Mouse (Mus musculus) MEL (cell line): ENCODE results near the gene Slc5a5. TPM values are rescaled to one million over a fixed set of nuclear protein-coding genes. Genes with fewer than 3 reads are reported as not detected.

Source experiments
- DNase-seq: peaks from one replicate; pipeline ENCODE4 v3.0.0; 2011; ENCODE audit warnings: low read depth, low spot score
- H3K27ac ChIP-seq: 2 replicates; pipeline ENCODE4 v1.5.1; 2012; ENCODE audit warnings: low read depth, mild to moderate bottlenecking, control low read depth, low read length, moderate library complexity; ENCODE audit not compliant: control insufficient read depth
- H3K27me3 ChIP-seq, 2 experiments: fragments of 150-350 bp in 1 of 2; sonication (generic) in 1 of 2; 2 replicates each; pipeline ENCODE4 v1.6.1; 2012; ENCODE audit warnings: low read length in 2 of 2, mild to moderate bottlenecking in 2 of 2, improper control_type of control experiment in 1 of 2, moderate library complexity in 1 of 2; ENCODE audit not compliant: insufficient read depth in 2 of 2, control insufficient read depth in 1 of 2
- H3K36me3 ChIP-seq, 2 experiments: 2 replicates each; pipeline ENCODE4 v1.6.1; 2012 to 2014; ENCODE audit warnings: low read length in 2 of 2, improper control_type of control experiment in 1 of 2, inconsistent platforms in 1 of 2, mild to moderate bottlenecking in 1 of 2; ENCODE audit not compliant: insufficient read depth in 2 of 2, control insufficient read depth in 1 of 2
- H3K4me1 ChIP-seq, 2 experiments: fragments of 150-350 bp in 1 of 2; sonication (generic) in 1 of 2; 2 replicates each; pipeline ENCODE4 v1.6.1; 2012; ENCODE audit warnings: low read length in 2 of 2, improper control_type of control experiment in 1 of 2, mild to moderate bottlenecking in 1 of 2; ENCODE audit not compliant: insufficient read depth in 2 of 2, control insufficient read depth in 1 of 2
- H3K4me3 ChIP-seq, 2 experiments: fragments of 150-350 bp in 1 of 2; sonication (generic) in 1 of 2; 2 replicates each; pipeline ENCODE4 v1.5.1; 2012; ENCODE audit warnings: low read depth in 2 of 2, low read length in 2 of 2, mild to moderate bottlenecking in 2 of 2, moderate library complexity in 2 of 2, control low read depth in 1 of 2, improper control_type of control experiment in 1 of 2; ENCODE audit not compliant: control insufficient read depth in 1 of 2, insufficient read depth in 1 of 2
- H3K79me2 ChIP-seq: 2 replicates; pipeline ENCODE4 v1.6.1; 2012; ENCODE audit warnings: mild to moderate bottlenecking, low read length, moderate library complexity; ENCODE audit not compliant: control insufficient read depth, poor library complexity, insufficient read depth
- H3K9ac ChIP-seq: 2 replicates; pipeline ENCODE4 v1.6.1; 2012; ENCODE audit warnings: low read depth, mild to moderate bottlenecking, control low read depth, low read length, moderate library complexity; ENCODE audit not compliant: control insufficient read depth, poor library complexity, severe bottlenecking
- H3K9me3 ChIP-seq: fragments of 150-350 bp; sonication (generic); replicated peaks from 2 replicates; pipeline ENCODE4 v1.6.1; 2012; ENCODE audit warnings: mild to moderate bottlenecking, low read length, improper control_type of control experiment, moderate library complexity; ENCODE audit not compliant: insufficient read depth
- CHD2 ChIP-seq: IDR thresholded peaks from 2 replicates; pipeline ENCODE4 v1.6.1; 2011; ENCODE audit warnings: low read length, improper control_type of control experiment
- ELF1 ChIP-seq: IDR thresholded peaks from 2 replicates; pipeline ENCODE4 v1.6.1; 2014; ENCODE audit warnings: low read depth, mild to moderate bottlenecking, inconsistent platforms, low read length, improper control_type of control experiment, moderate library complexity
- ETS1 ChIP-seq: IDR thresholded peaks from 2 replicates; pipeline ENCODE4 v1.6.1; 2012; ENCODE audit warnings: low read depth, mild to moderate bottlenecking, inconsistent platforms, low read length, improper control_type of control experiment, moderate library complexity
- GATA1 ChIP-seq: IDR thresholded peaks from 2 replicates; pipeline ENCODE4 v1.6.1; 2011; ENCODE audit warnings: low read depth, low read length, improper control_type of control experiment
- HCFC1 ChIP-seq: IDR thresholded peaks from 2 replicates; pipeline ENCODE4 v1.6.1; 2012; ENCODE audit warnings: low read depth, mild to moderate bottlenecking, inconsistent platforms, low read length, improper control_type of control experiment, moderate library complexity
- MXI1 ChIP-seq: IDR thresholded peaks from 2 replicates; pipeline ENCODE4 v1.6.1; 2011; ENCODE audit warnings: mild to moderate bottlenecking, low read depth, low read length, improper control_type of control experiment
- POLR2AphosphoS5 ChIP-seq: IDR thresholded peaks from 2 replicates; pipeline ENCODE4 v1.6.1; 2012; ENCODE audit warnings: low read depth, borderline replicate concordance, mild to moderate bottlenecking, inconsistent platforms, low read length, moderate library complexity, mixed read lengths
- RCOR1 ChIP-seq: IDR thresholded peaks from 2 replicates; pipeline ENCODE4 v1.6.1; 2012; ENCODE audit warnings: low read depth, mild to moderate bottlenecking, inconsistent platforms, low read length, improper control_type of control experiment
- SIN3A ChIP-seq: IDR thresholded peaks from 2 replicates; pipeline ENCODE4 v1.6.1; 2012; ENCODE audit warnings: low read length, improper control_type of control experiment, inconsistent platforms
- SMC3 ChIP-seq: IDR thresholded peaks from 2 replicates; pipeline ENCODE4 v1.6.1; 2011; ENCODE audit warnings: low read depth, low read length, improper control_type of control experiment
- TAL1 ChIP-seq: IDR thresholded peaks from 2 replicates; pipeline ENCODE4 v1.6.1; 2012; ENCODE audit warnings: mild to moderate bottlenecking, inconsistent platforms, low read length, moderate library complexity, mixed read lengths
- TBP ChIP-seq: IDR thresholded peaks from 2 replicates; pipeline ENCODE4 v1.8.0; 2011; ENCODE audit warnings: low read depth, low read length, improper control_type of control experiment
- TCF12 ChIP-seq: IDR thresholded peaks from 2 replicates; pipeline ENCODE4 v1.6.1; 2014; ENCODE audit warnings: low read depth, mild to moderate bottlenecking, inconsistent platforms, low read length, improper control_type of control experiment, moderate library complexity
- UBTF ChIP-seq: IDR thresholded peaks from 2 replicates; pipeline ENCODE4 v1.6.1; 2012; ENCODE audit warnings: low read depth, mild to moderate bottlenecking, inconsistent platforms, low read length, improper control_type of control experiment, moderate library complexity, borderline replicate concordance; ENCODE audit not compliant: insufficient read depth
- ZC3H11A ChIP-seq: IDR thresholded peaks from 2 replicates; pipeline ENCODE4 v1.6.1; 2012; ENCODE audit warnings: low read depth, mild to moderate bottlenecking, inconsistent platforms, low read length, improper control_type of control experiment
- ZNF384 ChIP-seq: IDR thresholded peaks from 2 replicates; pipeline ENCODE4 v1.6.1; 2012; ENCODE audit warnings: low read depth, mild to moderate bottlenecking, inconsistent platforms, low read length, improper control_type of control experiment
- polyA plus RNA-seq, 2 experiments: library from polyadenylated mRNA; stranded (reverse) in 1 of 2; unstranded in 1 of 2; fragments of >175 nt in 1 of 2; fragments of >200 nt in 1 of 2; gene quantifications; 2 replicates each; pipeline versions ENCODE4 v1.2.1 to v1.2.4; 2012; ENCODE audit warnings: low replicate concordance in 2 of 2, low read depth in 1 of 2; ENCODE audit not compliant: insufficient read length in 2 of 2, insufficient read depth in 1 of 2, missing spikeins in 1 of 2
- total RNA-seq: library from RNA; depleted of rRNA; stranded (reverse); fragments of 300-350 nt; gene quantifications from 2 replicates; pipeline ENCODE4 v1.2.3, GENCODE M21; 2012

The Slc5a5 gene
- total and polyA plus RNA-seq, 3 experiments, result 0.12 to 0.36 TPM; not detected in 1

DNA sequence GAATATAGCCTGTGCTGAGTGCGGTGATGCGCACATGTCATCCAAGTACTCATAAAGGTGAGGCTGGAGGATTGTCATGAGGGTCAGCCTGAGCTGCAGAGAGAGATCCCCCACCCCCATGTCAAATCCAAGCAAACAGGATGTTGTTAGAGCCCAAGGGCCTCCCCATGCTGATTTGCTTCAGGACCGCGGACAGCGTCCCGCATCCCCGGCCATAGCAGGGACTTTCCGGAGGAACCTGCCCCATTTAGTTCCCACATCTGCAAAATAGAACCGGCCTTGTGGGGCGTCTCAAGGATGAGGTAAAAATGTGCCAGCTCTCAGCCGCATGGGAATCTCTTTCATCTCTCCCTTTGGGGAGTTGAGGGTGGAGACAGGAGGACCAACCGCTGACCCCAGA, 6.9 kb downstream of the Slc5a5 start:
- Histone ChIP-seq H3K79me2 (no peaks in the 10 kb centered on the region), H3K27ac (no peak overlapping the region), H3K4me3 (no peak overlapping the region), H3K4me1 (no peaks in the 10 kb centered on the region), H3K36me3 (no peaks in the 10 kb centered on the region), H3K9ac (no peak overlapping the region), H3K9me3 (no peaks in the 10 kb centered on the region), H3K27me3 (no peaks in the 10 kb centered on the region)
- no peak for TF ChIP-seq UBTF
- TF ChIP-seq GATA1, result no peak
- TF ChIP-seq ZNF384, result no peak
- no peak for TF ChIP-seq ELF1
- TF ChIP-seq CHD2, result no peak
- peak; percentile 45; the same call in 1 of the 2 replicates for TF ChIP-seq SIN3A
- peak; percentile 41 for DNase-seq

DNA sequence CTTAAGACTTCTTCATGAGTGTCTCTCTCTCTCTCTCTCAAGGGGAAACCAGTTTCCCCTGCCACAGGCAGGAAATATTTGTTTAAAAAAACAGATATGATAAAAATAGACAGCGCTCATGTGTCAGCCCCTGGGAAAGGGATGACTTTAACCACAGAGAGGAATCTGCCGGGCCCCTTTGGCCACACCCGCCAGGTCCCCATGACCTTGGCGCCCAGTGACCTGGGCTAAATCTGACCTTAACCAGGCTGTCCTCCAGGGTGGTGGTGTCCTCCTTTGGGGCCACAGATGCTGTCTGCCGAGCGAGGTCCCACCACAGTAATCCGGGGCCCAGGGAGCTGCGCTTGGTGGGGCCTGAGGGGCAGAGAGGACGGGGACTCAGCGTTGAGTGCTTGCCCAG, 7.9 kb downstream of the Slc5a5 start:
- Histone ChIP-seq H3K36me3 (no peaks in the 10 kb centered on the region), H3K9ac (no peak overlapping the region), H3K27ac (no peak overlapping the region), H3K9me3 (no peaks in the 10 kb centered on the region), H3K4me3 (no peak overlapping the region), H3K79me2 (no peaks in the 10 kb centered on the region), H3K27me3 (no peaks in the 10 kb centered on the region), H3K4me1 (no peaks in the 10 kb centered on the region)
- TF ChIP-seq RCOR1, result no peak
- TF ChIP-seq MXI1, result no peak
- TF ChIP-seq ZC3H11A, result no peak
- TF ChIP-seq ZNF384, result no peak
- TF ChIP-seq SMC3, result no peak
- DNase-seq, result no peak

DNA sequence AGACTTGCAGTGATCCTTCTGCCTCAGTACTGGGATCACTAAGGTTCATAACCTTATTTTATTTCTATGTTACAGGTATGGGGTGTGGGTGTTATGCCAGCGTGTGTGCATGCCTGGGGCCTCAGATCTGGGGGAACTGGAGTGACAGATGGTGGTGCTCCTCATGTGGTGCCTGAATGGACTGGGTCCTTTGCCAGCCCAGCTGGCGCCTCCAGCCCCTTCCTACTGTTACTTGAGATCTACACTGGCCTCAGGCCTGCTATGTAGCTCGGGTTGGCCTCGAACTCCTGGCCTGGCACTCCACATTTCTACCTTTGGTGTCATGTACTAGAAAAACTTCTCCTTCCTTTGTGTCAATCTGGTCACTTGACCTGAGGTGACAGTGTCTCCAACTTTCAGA, 8.4 kb downstream of the Slc5a5 start:
- no peaks in the 10 kb centered on the region for H3K4me1 ChIP-seq
- no peaks in the 10 kb centered on the region for H3K79me2 ChIP-seq
- TF ChIP-seq TCF12, result no peak
- TF ChIP-seq ETS1, result no peak
- no peak for TF ChIP-seq TBP
- no peak for TF ChIP-seq HCFC1
- TF ChIP-seq ZNF384, result no peak
- no peak for TF ChIP-seq TAL1
- TF ChIP-seq POLR2AphosphoS5, result no peak
- H3K4me3 ChIP-seq, result no peak overlapping the region
- no peaks in the 10 kb centered on the region for H3K27me3 ChIP-seq
- no peak overlapping the region for H3K9ac ChIP-seq
- no peak for DNase-seq
- no peaks in the 10 kb centered on the region for H3K36me3 ChIP-seq
- H3K27ac ChIP-seq, result no peak overlapping the region
- no peaks in the 10 kb centered on the region for H3K9me3 ChIP-seq
